Mouse (Mus musculus) liver, postnatal 0 days (tissue): ENCODE measurements at regions not wholly inside any gene's neighbourhood (a gene's known extent, or its start where the extent isn't known, plus 50 kb on each side); places are given as distances from the start of the nearest gene placed in this dataset.
A peak's percentile ranks its signal among the peaks of the same experiment; 100 is the strongest.

Experiments
- ATAC-seq: fragments of 200-750 bp; cut with Nextera tagmentation; 2 replicates; pipeline ENCODE4 v1.8.0; 2017; ENCODE audit warnings: mild to moderate bottlenecking, moderate library complexity
- DNase-seq: peaks from one replicate; pipeline ENCODE4 v3.0.0-alpha.2; 2016
- H3K27ac ChIP-seq: fragments of 300-500 bp; sonication (generic); 2 replicates; pipeline ENCODE4 v1.5.1; 2014; ENCODE audit warnings: antibody characterized with exemption, moderate library complexity, mild to moderate bottlenecking, low read depth
- H3K27me3 ChIP-seq: fragments of 300-500 bp; sonication (generic); 2 replicates; pipeline ENCODE4 v1.6.1; 2014; ENCODE audit warnings: low read length, control low read depth, mixed read lengths; ENCODE audit not compliant: insufficient read depth
- H3K36me3 ChIP-seq: fragments of 300-500 bp; sonication (generic); replicated peaks from 2 replicates; pipeline ENCODE4 v1.6.1; 2014; ENCODE audit warnings: mild to moderate bottlenecking, control low read depth, low read length, moderate library complexity, mixed read lengths; ENCODE audit not compliant: insufficient read depth
- H3K4me1 ChIP-seq: fragments of 300-500 bp; sonication (generic); 2 replicates; pipeline ENCODE4 v1.6.1; 2014; ENCODE audit warnings: antibody characterized with exemption, mild to moderate bottlenecking, control low read depth; ENCODE audit not compliant: insufficient read depth
- H3K4me2 ChIP-seq: fragments of 300-500 bp; sonication (generic); 2 replicates; pipeline ENCODE4 v1.6.1; 2014; ENCODE audit warnings: low read depth, mild to moderate bottlenecking, low read length, moderate library complexity, mixed read lengths
- H3K4me3 ChIP-seq: fragments of 300-500 bp; sonication (generic); 2 replicates; pipeline ENCODE4 v1.5.1; 2014; ENCODE audit warnings: low read depth, low read length
- H3K9ac ChIP-seq: fragments of 300-500 bp; sonication (generic); replicated peaks from 2 replicates; pipeline ENCODE4 v1.6.1; 2014; ENCODE audit warnings: mild to moderate bottlenecking, moderate library complexity
- H3K9me3 ChIP-seq: fragments of 300-500 bp; sonication (generic); 2 replicates; pipeline ENCODE4 v1.6.1; 2016; ENCODE audit warnings: mild to moderate bottlenecking, control low read depth, low read length, mixed read lengths
- CTCF ChIP-seq: sonication (generic); IDR thresholded peaks from 2 replicates; pipeline ENCODE4 v1.5.1; 2016; ENCODE audit warnings: antibody characterized with exemption, low read depth
- EP300 ChIP-seq: IDR thresholded peaks from 2 replicates; pipeline ENCODE4 v1.6.1; 2016; ENCODE audit warnings: antibody characterized with exemption, low read depth, mild to moderate bottlenecking
- WGBS: fragments of 180-500 bp; shearing (Covaris S2); extraction: QIAGEN DNeasy Blood & Tissue Kit; methylation state at CpG from one replicate; pipeline ENCODE4 v1.1.7; 2014; ENCODE audit not compliant: insufficient replicate concordance; 5-methylcytosine and 5-hydroxymethylcytosine counted together

- 75% methylated on average over 4 of the region's 4 CpGs for WGBS
- TF ChIP-seq CTCF (no peak), EP300 (no peak)
- H3K4me1 ChIP-seq: no peaks in the 10 kb centered on the region
- no peak overlapping the region for H3K27ac ChIP-seq
- H3K9ac ChIP-seq: no peak overlapping the region
- no peaks in the 10 kb centered on the region for H3K36me3 ChIP-seq
- H3K9me3 ChIP-seq: no peaks in the 10 kb centered on the region
- DNase-seq: no peak
- H3K4me3 ChIP-seq: no peak overlapping the region
- no peak overlapping the region for H3K4me2 ChIP-seq
- H3K27me3 ChIP-seq: no peaks in the 10 kb centered on the region
- no peak for ATAC-seq
Observed at GRCm38 (mm10) chr6:31718843-31719242, 155.1 kb upstream of the Podxl start.

GRCm38 (mm10) chr6:31717531-31717930, 153.8 kb upstream of the Podxl start:
- WGBS: 20% methylated on average over 12 of the region's 12 CpGs
- Histone ChIP-seq H3K4me1 (no peaks in the 10 kb centered on the region), H3K4me2 (no peak overlapping the region), H3K36me3 (no peaks in the 10 kb centered on the region), H3K4me3 (no peak overlapping the region), H3K27me3 (no peaks in the 10 kb centered on the region), H3K9ac (no peak overlapping the region), H3K27ac (no peak overlapping the region), H3K9me3 (no peaks in the 10 kb centered on the region)
- ATAC-seq (no peak), DNase-seq (peak; percentile 56)
- no peak for TF ChIP-seq EP300
- no peak for TF ChIP-seq CTCF

GRCm38 (mm10) chr6:31707256-31707655, 143.5 kb upstream of the Podxl start:
- 0 out of 2 replicates have a peak, but pooled peaks cover 2% of the 10 kb centered on the region for H3K9me3 ChIP-seq
- H3K4me2 ChIP-seq: no peak overlapping the region
- WGBS: 69% methylated on average over 3 of the region's 3 CpGs
- H3K27ac ChIP-seq: no peak overlapping the region
- H3K27me3 ChIP-seq: no peaks in the 10 kb centered on the region
- ATAC-seq: no peak
- H3K9ac ChIP-seq: no peak overlapping the region
- H3K4me3 ChIP-seq: no peak overlapping the region
- TF ChIP-seq EP300 (no peak), CTCF (no peak)
- H3K36me3 ChIP-seq: no peaks in the 10 kb centered on the region
- no peaks in the 10 kb centered on the region for H3K4me1 ChIP-seq
- DNase-seq: no peak

GRCm38 (mm10) chr6:31704191-31704590, 140.4 kb upstream of the Podxl start:
- Histone ChIP-seq H3K9ac (no peak overlapping the region), H3K36me3 (no peaks in the 10 kb centered on the region), H3K4me3 (no peak overlapping the region), H3K27me3 (no peaks in the 10 kb centered on the region), H3K9me3 (0 out of 2 replicates have a peak, but pooled peaks cover 2% of the 10 kb centered on the region), H3K4me1 (no peaks in the 10 kb centered on the region), H3K27ac (no peak overlapping the region), H3K4me2 (no peak overlapping the region)
- no peak for ATAC-seq
- 68% methylated on average over 6 of the region's 6 CpGs for WGBS
- TF ChIP-seq CTCF (no peak), EP300 (no peak)
- DNase-seq: no peak

- no peak overlapping the region for H3K4me2 ChIP-seq
- no peaks in the 10 kb centered on the region for H3K9me3 ChIP-seq
- WGBS: 34% methylated on average over 7 of the region's 7 CpGs
- TF ChIP-seq EP300 (no peak), CTCF (no peak)
- no peak overlapping the region for H3K9ac ChIP-seq
- H3K27ac ChIP-seq: no peak overlapping the region
- H3K4me3 ChIP-seq: no peak overlapping the region
- H3K27me3 ChIP-seq: no peaks in the 10 kb centered on the region
- no peaks in the 10 kb centered on the region for H3K4me1 ChIP-seq
- H3K36me3 ChIP-seq: no peaks in the 10 kb centered on the region
- ATAC-seq (no peak), DNase-seq (no peak)
Observed at GRCm38 (mm10) chr6:31702931-31703330, 139.2 kb upstream of the Podxl start.

GRCm38 (mm10) chr6:31695885-31696284, 132.1 kb upstream of the Podxl start:
- DNase-seq: no peak
- Histone ChIP-seq H3K4me1 (no peaks in the 10 kb centered on the region), H3K9me3 (no peaks in the 10 kb centered on the region), H3K36me3 (no peaks in the 10 kb centered on the region), H3K27ac (no peak overlapping the region), H3K27me3 (no peaks in the 10 kb centered on the region), H3K4me2 (no peak overlapping the region), H3K4me3 (no peak overlapping the region), H3K9ac (no peak overlapping the region)
- no peak for ATAC-seq
- TF ChIP-seq CTCF: peak; percentile 43
- TF ChIP-seq EP300: no peak
- 58% methylated on average over 3 of the region's 3 CpGs for WGBS

- DNase-seq (no peak), ATAC-seq (no peak)
- TF ChIP-seq CTCF (peak; percentile 59), EP300 (no peak)
- Histone ChIP-seq H3K27me3 (no peaks in the 10 kb centered on the region), H3K36me3 (no peaks in the 10 kb centered on the region), H3K9ac (no peak overlapping the region), H3K27ac (no peak overlapping the region), H3K4me3 (no peak overlapping the region), H3K4me1 (no peaks in the 10 kb centered on the region), H3K9me3 (no peaks in the 10 kb centered on the region), H3K4me2 (no peak overlapping the region)
- WGBS: 20% methylated on average over 1 of the region's 1 CpGs
Observed at GRCm38 (mm10) chr6:31693047-31693446, 129.3 kb upstream of the Podxl start.
